Mouse (Mus musculus): ENCODE results near the gene Aars2. TPM values are rescaled to one million over a fixed set of nuclear protein-coding genes. Genes with fewer than 3 reads are reported as not detected.

The Aars2 gene
- polyA plus RNA-seq, 1 experiment from 2014 or later, result 10.4 TPM

Other genes starting within 250 kb of the Aars2 start
- 70.6 and 78.6 TPM in 2 replicates for gene Cdc5l, start 73.1 kb upstream of the Aars2 start, polyA plus RNA-seq (2014; fragmentation: Nextera tagmentation; extraction: Ambion mirVana)
- gene Spats1, start 31.4 kb upstream of the Aars2 start, polyA plus RNA-seq (2014; fragmentation: Nextera tagmentation; extraction: Ambion mirVana), result 1.1 and 1.4 TPM in 2 replicates
- gene Tcte1, start 16.6 kb downstream of the Aars2 start, polyA plus RNA-seq (2014; fragmentation: Nextera tagmentation; extraction: Ambion mirVana), result 5.7 and 8.5 TPM in 2 replicates
- 19.2 and 21.2 TPM in 2 replicates for gene Tmem151b, start 42.8 kb downstream of the Aars2 start, polyA plus RNA-seq (2014; fragmentation: Nextera tagmentation; extraction: Ambion mirVana)
- 3.3 and 4.1 TPM in 2 replicates for gene Nfkbie, start 48.9 kb downstream of the Aars2 start, polyA plus RNA-seq (2014; fragmentation: Nextera tagmentation; extraction: Ambion mirVana)
- gene Slc35b2, start 57.0 kb downstream of the Aars2 start, polyA plus RNA-seq (2014; fragmentation: Nextera tagmentation; extraction: Ambion mirVana), result 99.4 and 102 TPM in 2 replicates
- 1,462 and 1,472 TPM in 2 replicates for gene Hsp90ab1, start 66.4 kb downstream of the Aars2 start, polyA plus RNA-seq (2014; fragmentation: Nextera tagmentation; extraction: Ambion mirVana)
- gene Slc29a1, start 92.8 kb downstream of the Aars2 start, polyA plus RNA-seq (2014; fragmentation: Nextera tagmentation; extraction: Ambion mirVana), result 53.0 and 60.9 TPM in 2 replicates
- not detected in 2 replicates for gene Mymx, start 95.3 kb downstream of the Aars2 start, polyA plus RNA-seq (2014; fragmentation: Nextera tagmentation; extraction: Ambion mirVana)
- 0.61 TPM in 1 of 2 replicates, not detected in the other for gene Capn11, start 152.5 kb downstream of the Aars2 start, polyA plus RNA-seq (2014; fragmentation: Nextera tagmentation; extraction: Ambion mirVana)
- 119 and 151 TPM in 2 replicates for gene Mrpl14, start 179.5 kb downstream of the Aars2 start, polyA plus RNA-seq (2014; fragmentation: Nextera tagmentation; extraction: Ambion mirVana)
- gene Tmem63b, start 180.1 kb downstream of the Aars2 start, polyA plus RNA-seq (2014; fragmentation: Nextera tagmentation; extraction: Ambion mirVana), result 70.9 and 81.1 TPM in 2 replicates
- gene 1600014C23Rik, start 227.0 kb downstream of the Aars2 start, polyA plus RNA-seq (2014; fragmentation: Nextera tagmentation; extraction: Ambion mirVana), result 0.38 TPM in 1 of 2 replicates, not detected in the other